Mouse (Mus musculus): Measurements from ENCODE around the gene Kansl1l.
A peak's percentile ranks its signal among the peaks of the same experiment; 100 is the strongest.

The Kansl1l gene

GRCm38 (mm10) chr1:66817453-66817839 lies at the start of gene Kansl1l:
Gene Kansl1l (minus strand): TSS chr1:66817562.
- DNase-seq (ENCODE audit: low read depth, low spot score) = peak; percentile 91

GRCm38 (mm10) chr1:66865633-66866032 lies 48.3 kb upstream of the Kansl1l start:
- DNase-seq (ENCODE audit: low read depth, low spot score) = no peak

GRCm38 (mm10) chr1:66863741-66864495 lies 46.6 kb upstream of the Kansl1l start:
- no peak for DNase-seq (ENCODE audit: low read depth, low spot score)

GRCm38 (mm10) chr1:66862712-66863511 lies 45.5 kb upstream of the Kansl1l start, which contains the start of gene Acadl:
Gene Acadl (minus strand): TSS chr1:66863277.
- peak; percentile 25 for DNase-seq (ENCODE audit: low read depth, low spot score)

GRCm38 (mm10) chr1:66861764-66862672 lies 44.7 kb upstream of the Kansl1l start:
- DNase-seq (ENCODE audit: low read depth, low spot score) = no peak

GRCm38 (mm10) chr1:66847506-66847905 lies 30.1 kb upstream of the Kansl1l start:
- no peak for DNase-seq (ENCODE audit: low read depth, low spot score)

GRCm38 (mm10) chr1:66845690-66846318 lies 28.4 kb upstream of the Kansl1l start:
- DNase-seq (ENCODE audit: low read depth, low spot score) = no peak

GRCm38 (mm10) chr1:66841938-66842337 lies 24.6 kb upstream of the Kansl1l start:
- no peak for DNase-seq (ENCODE audit: low read depth, low spot score)

GRCm38 (mm10) chr1:66841510-66841909 lies 24.1 kb upstream of the Kansl1l start:
- no peak for DNase-seq (ENCODE audit: low read depth, low spot score)

- no peak for DNase-seq (ENCODE audit: low read depth, low spot score)
These were observed 22.5 kb upstream of the Kansl1l start for GRCm38 (mm10) chr1:66839755-66840438.

GRCm38 (mm10) chr1:66839135-66839534 lies 21.8 kb upstream of the Kansl1l start:
- no peak for DNase-seq (ENCODE audit: low read depth, low spot score)

- peak; percentile 46 for DNase-seq (ENCODE audit: low read depth, low spot score)
These were observed 21.1 kb upstream of the Kansl1l start for GRCm38 (mm10) chr1:66838184-66839042.

GRCm38 (mm10) chr1:66837207-66837606 lies 19.8 kb upstream of the Kansl1l start:
- no peak for DNase-seq (ENCODE audit: low read depth, low spot score)

- DNase-seq (ENCODE audit: low read depth, low spot score) = no peak
These were observed 15.3 kb upstream of the Kansl1l start for GRCm38 (mm10) chr1:66832636-66833165.

- no peak for DNase-seq (ENCODE audit: low read depth, low spot score)
These were observed 14.7 kb upstream of the Kansl1l start for GRCm38 (mm10) chr1:66831824-66832600.

GRCm38 (mm10) chr1:66829400-66830080 lies 12.2 kb upstream of the Kansl1l start:
- DNase-seq (ENCODE audit: low read depth, low spot score) = no peak

GRCm38 (mm10) chr1:66821966-66822365 lies 4.6 kb upstream of the Kansl1l start:
- no peak for DNase-seq (ENCODE audit: low read depth, low spot score)

GRCm38 (mm10) chr1:66820241-66820640 lies 2.9 kb upstream of the Kansl1l start:
- DNase-seq (ENCODE audit: low read depth, low spot score) = no peak
